Comparison of ENCODE assay signal across 1 mouse cellular context in the genomic region with DNA sequence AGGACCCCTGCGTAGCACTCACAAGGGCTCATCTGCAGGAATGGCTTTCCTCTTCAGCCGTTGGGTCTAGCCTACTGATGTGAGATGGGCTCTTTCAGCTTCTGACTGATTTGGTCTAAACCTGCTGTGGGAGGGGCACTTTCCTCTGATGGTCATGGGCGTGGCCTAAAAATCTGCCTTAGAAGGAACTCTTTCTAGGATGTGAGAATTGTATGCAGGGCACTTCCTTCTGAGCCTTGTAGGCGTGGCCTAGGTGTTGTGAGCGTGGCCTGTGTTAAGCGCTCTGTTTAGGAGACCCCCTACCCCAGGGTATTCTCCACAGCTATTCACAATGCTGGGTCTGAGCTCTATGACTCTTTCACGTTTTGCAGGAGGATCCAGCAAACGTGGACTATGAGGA.
TF ChIP-seq lines count a peak whose summit lies in the region.

No protein-coding gene starts in this region.

TF ChIP-seq in MEL, 35 proteins besides CTCF, POLR2A, EP300 and RAD21:
- no peak for TF ChIP-seq USF1 (IDR thresholded peaks at IDR 0.05; ENCODE audit: low read depth, low read length)
- TF ChIP-seq ZKSCAN1 (IDR thresholded peaks at IDR 0.05; ENCODE audit: low read depth, low read length): no peak
- no peak for TF ChIP-seq ETS1 (IDR thresholded peaks at IDR 0.05; ENCODE audit: low read depth, low read length)
- TF ChIP-seq ZNF384 (IDR thresholded peaks at IDR 0.05; ENCODE audit: low read depth, low read length): no peak
- TF ChIP-seq MAFK (IDR thresholded peaks at IDR 0.05; ENCODE audit: borderline replicate concordance, low read depth, low read length): no peak
- TF ChIP-seq GABPA (IDR thresholded peaks at IDR 0.05; ENCODE audit: low read depth, low read length): no peak
- TF ChIP-seq RCOR1 (IDR thresholded peaks at IDR 0.05; ENCODE audit: low read depth, low read length): no peak
- no peak for TF ChIP-seq USF2 (IDR thresholded peaks at IDR 0.05; ENCODE audit: borderline replicate concordance in 1 of 2, insufficient read depth in 1 of 2, low read depth in 1 of 2, low read length in 2 of 2)
- no peak for TF ChIP-seq CHD2 (IDR thresholded peaks at IDR 0.05; ENCODE audit: low read length)
- TF ChIP-seq MXI1 (IDR thresholded peaks at IDR 0.05; ENCODE audit: low read depth, low read length): no peak
- no peak for TF ChIP-seq GATA1 (IDR thresholded peaks at IDR 0.05; ENCODE audit: low read depth, low read length)
- no peak for TF ChIP-seq MEF2A (IDR thresholded peaks at IDR 0.05; ENCODE audit: extremely low read depth, insufficient replicate concordance, low read depth, low read length, poor library complexity, severe bottlenecking)
- no peak for TF ChIP-seq KAT2A (conservative IDR thresholded peaks at IDR 0.05; ENCODE audit: low read depth, low read length)
- no peak for TF ChIP-seq TCF12 (IDR thresholded peaks at IDR 0.05; ENCODE audit: low read depth, low read length)
- no peak for TF ChIP-seq SIN3A (IDR thresholded peaks at IDR 0.05; ENCODE audit: low read length)
- no peak for TF ChIP-seq MYC (IDR thresholded peaks at IDR 0.05; ENCODE audit: low read depth, low read length)
- no peak for TF ChIP-seq HCFC1 (IDR thresholded peaks at IDR 0.05; ENCODE audit: low read depth, low read length)
- TF ChIP-seq TBP (IDR thresholded peaks at IDR 0.05; ENCODE audit: low read depth, low read length): no peak
- no peak for TF ChIP-seq NELFE (IDR thresholded peaks at IDR 0.05; ENCODE audit: low read depth, low read length)
- no peak for TF ChIP-seq NRF1 (IDR thresholded peaks at IDR 0.05; ENCODE audit: insufficient read depth, low read depth, low read length, poor library complexity, severe bottlenecking)
